Mouse (Mus musculus): ENCODE measurements at regions not wholly inside any gene's neighbourhood (a gene's known extent, or its start where the extent isn't known, plus 50 kb on each side); places are given as distances from the start of the nearest gene placed in this dataset.

DNA sequence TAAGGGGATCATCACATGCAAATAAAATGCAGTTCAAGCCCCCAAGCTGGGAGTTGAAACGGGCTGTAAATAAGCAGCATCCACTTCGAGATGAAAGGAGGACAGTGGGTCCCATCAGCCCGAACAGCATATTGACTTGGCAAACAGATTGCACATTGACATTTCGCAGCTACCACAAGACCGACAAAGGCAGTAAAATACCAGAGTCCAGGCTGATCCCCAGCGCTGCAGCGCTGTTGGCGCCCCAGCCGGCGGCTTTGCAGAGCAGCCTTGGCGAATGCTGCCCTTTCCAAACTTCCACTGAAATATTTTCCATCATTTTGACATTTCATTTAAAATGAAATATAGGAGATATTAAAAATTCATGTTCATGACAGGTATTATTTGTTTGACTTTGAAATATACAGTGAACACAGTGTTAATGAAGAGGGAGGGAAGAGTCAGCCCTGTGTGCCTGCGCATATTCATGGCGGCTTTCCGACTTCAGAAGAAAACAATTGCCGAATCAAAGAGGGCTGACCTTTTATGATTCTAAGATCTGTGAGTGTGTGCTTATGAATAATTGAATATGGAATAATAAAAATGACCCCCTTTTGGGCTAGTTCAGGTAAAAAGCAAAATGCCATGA lies 98.4 kb downstream of the Sqor start:
- DNase-seq, result no peak

DNA sequence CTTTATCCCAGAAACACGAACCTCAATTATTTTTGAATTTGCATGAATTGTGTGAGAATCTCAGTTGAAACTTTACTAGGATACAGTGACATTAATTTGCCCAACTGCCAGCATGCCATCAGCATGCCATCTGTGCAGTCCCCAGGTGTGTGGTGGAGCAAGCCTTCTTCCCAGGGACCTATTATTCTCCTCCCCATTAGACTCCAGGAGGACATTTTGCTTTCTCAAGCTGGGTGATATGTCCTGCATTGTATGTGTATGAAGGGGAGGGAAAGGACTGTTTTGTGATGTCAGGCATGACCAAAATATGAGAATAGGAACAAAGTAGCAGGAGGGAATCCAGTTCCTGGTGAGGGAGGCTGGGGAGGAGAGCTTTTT lies 98.9 kb downstream of the Sqor start:
- DNase-seq, result no peak

DNA sequence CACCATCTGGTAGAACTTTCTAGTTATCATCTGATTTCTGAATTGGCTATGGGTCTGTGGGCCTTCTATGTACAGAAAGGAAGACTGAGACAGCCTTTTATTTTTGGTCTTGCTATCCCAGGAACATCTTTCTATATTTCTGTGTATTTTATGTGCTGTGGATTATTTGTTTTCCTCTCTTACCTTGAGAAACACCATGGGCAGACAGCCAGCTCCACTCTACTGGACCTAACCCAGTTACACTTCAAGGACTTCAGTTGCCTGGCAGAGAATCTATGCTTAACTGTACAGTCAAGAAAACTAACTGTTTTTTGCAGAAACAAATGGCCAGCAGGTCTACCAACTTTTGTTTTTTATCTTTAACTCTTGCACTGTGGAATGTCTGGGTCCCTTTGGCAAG lies 122.1 kb downstream of the Sqor start:
- no peak for DNase-seq

DNA sequence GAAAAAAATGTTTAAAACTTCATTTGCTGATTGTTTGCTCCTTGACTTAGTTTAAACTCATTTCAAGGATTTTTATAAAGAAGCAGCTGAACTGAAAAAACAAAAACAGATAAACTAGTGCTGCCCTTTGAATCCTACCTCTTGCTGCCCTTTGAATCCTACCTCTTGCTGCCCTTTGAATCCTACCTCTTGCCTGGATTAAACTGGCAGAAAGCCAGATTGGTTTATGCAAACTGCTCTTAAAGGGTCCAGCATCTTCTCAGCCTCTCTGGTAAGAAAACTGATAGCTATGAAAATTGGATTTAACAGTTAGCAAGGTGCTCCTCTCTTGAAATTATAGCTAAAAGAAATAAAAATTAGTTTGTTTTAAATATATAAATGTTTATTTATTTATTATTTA lies 122.5 kb downstream of the Sqor start:
- DNase-seq, result no peak

DNA sequence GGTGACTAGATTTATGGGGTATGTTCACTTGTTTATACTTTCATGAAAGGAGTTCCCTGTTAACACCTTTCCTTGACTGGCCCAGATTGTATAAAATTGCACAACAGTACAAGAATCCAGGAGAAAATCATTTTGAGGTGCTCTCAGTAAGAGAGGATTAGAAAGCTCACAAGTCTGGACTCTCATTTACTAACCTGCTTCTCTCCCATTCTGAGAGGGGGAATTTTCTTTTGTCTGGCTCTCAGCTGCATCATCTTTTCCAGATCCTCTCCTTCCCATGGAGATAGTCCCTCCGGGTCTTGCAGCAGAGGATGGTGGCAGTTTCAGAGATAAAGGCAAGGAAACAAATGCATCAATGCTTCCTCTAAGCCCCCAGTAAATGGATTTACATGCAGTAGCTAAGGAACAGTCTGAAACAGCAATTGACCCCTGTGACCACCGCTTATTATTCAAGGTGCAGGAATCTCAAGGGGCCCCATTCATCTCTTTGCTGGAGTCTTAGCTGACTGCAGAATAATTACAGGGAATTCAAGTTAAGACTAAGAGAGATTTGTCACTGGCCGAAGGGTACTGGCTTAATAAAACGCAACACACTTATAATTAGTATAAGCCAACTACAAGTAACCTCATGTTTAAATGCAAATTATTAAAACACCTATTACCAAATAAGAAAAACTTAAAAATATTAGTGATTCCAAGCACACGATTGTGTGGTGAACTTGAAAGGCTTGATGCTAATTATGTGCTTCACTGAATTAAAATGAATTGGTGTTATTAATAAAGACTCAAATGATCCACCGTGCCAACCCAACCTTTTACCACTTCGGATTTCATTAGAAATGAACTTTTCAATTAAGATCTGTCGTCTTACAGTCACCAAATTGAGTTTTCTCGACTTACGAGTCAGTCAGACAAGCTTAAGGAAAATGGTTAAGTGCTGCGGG lies 140.4 kb downstream of the Sqor start:
- no peak for DNase-seq

DNA sequence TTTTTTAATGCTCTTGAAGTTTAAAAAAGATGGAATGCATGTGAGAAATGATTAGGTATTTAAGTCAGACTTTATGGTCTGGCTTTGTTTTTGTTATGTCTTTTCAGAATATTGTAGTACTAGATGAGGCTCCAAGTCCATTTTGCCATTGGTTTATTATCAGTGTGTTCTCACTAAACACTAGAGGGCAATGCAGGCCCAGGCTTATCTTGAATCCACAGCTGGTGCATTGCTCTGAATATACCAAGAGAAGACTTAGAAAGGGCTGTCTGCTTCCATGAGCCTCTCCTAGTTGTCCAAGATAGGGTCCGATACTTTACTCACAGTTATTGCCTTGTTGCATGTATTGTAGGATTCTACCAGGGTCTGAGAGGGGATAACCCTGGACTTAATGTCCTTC lies 151.7 kb downstream of the Sqor start:
- DNase-seq, result peak; percentile 3

DNA sequence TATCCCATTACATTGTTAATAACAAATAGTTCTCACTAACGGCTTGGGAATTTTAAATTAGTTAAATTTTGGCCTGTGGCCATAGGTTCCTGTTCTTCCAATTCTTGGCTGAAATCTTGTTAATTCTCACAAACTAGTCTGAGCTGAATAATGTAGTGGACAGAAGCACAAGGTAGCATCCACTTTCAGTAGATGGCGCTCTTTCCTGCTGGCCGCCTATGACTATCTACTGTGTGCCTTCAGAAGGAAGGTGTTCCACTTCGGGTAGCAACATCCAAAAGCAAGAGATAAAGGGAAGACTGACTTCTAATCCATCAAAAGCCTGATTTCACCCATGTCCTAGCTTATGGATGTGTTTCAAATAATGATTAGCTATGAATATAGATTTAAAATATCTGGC lies 172.9 kb downstream of the Sqor start:
- peak; percentile 26 for DNase-seq

DNA sequence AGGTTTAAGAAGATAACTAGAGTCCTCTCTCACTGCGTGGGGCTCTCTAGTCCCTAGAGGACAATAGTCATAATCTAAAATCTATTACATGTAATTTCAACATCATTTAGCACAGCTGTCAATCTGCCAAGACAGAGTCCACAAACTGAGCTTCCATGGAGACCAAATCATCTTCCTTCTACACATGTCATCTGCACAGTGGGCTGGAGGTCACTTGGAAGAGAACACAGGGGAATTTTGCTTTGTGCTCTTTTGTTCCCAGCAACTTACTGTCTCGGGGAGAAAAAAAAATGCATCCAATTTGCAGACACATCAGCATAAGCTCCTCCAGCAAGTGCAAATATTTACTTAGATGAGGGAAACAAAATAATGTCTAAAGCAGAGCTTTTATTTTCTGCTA lies 179.8 kb downstream of the Sqor start:
- peak; percentile 1 for DNase-seq

DNA sequence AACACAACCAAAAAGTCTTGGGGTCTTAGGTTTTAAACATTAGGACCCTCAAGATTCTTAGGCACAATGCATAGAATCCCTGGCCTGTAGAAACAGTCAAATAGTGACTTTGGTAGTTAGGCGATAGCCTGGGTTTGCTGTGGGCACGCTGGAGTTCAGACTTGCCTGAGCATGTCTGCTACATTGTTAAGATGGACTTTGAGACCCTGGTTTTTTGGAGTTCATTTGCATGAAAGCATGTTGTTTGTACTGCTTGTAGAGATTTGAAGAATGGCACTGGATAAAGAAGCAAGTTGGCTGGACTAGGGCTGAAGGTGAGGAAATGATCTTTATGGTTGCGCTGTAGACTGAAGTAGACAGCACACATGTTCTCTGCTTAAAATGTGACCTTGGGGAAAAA lies 180.9 kb downstream of the Sqor start:
- no peak for DNase-seq

DNA sequence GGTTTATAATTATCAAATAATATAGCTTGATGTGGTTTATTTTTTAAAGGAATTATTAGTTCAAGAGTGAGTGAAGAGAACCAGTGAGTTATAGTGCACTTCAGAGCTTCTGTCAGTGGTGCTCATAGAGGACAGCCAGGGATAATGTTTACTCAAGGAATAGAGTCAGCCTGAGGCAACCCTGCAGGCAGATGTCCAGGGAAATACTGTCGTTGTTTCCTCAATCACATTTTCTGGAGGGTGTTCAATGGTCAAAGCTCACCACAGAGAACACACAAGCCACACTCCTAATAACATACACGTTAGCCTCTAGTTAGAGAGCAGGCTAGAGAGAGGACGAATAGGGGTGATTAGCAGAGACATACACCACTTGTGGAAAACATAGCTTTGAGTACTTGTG lies 184.0 kb downstream of the Sqor start:
- DNase-seq, result no peak

DNA sequence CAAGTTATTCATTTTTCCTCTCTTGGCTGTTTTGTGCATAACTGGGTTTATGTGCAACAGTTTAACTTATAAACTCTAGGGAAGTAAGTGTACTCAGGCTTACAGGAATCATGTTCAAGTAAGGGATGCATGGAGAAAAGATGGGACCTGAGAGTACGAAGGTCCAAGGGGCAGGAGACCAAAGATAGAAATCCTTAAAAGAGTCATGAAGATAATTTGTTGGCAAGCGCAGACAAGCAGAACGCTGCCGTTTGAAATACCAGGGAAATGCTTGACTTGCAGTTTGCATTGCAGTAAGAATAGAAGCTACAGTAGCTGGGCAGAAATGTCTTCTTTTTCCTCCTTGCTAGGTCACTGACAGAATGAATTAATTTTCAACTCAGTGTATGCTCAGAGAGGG lies 196.7 kb downstream of the Sqor start:
- no peak for DNase-seq

DNA sequence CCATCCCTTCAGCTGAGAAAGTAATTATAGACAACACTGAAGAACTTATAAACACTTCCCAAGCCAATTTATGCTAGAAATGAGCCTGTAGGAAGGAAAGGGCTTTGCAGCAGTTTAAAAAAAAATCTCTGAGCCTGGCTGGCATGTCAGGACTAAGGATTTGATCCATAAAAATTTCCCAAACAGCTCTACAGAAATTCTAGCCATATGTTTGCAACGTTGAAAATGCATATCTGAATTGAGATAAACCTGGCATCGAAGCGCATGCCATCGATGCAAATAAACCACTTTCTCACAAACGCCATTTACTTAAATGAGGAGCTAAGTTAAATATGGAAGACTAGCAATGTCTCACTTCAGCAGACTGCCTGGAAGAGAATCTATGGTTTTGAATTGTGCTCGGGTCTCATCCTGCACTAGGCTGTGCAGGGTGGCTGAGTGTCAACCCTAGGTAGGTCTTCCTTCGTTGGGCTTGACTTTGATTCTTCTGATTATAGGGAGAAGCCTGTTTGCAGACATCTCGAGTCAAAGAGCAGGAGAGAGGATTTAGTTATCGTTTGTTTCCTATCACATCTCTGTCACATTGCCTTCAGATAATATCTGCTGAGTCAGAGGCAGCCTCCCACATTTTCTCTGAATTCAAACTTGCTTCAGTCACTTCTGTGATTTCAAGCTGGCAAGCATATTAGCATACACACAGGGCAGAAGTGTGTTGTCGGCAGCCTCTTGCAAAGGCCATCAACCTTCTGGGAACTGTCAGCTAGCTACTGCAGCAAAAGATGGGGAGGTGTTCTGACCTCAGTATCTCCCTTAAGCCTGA lies 204.0 kb downstream of the Sqor start:
- DNase-seq, result no peak
